Mouse (Mus musculus): ENCODE data around the gene Dock2.

GRCm38 (mm10) chr11:34773304-34773895 is 10.3 kb downstream of the Dock2 start:
- TF ChIP-seq CTCF (IDR thresholded peaks at IDR 0.05; ENCODE audit: borderline replicate concordance, control insufficient read depth, extremely low read depth, insufficient read depth, low read length, poor library complexity) (no peak), POLR2A (IDR thresholded peaks at IDR 0.05; ENCODE audit: control insufficient read depth, extremely low read depth, insufficient read depth, low read length, poor library complexity) (no peak)
